Mouse (Mus musculus): ENCODE data around the gene Itpr1.

Itpr1 gene

DNA sequence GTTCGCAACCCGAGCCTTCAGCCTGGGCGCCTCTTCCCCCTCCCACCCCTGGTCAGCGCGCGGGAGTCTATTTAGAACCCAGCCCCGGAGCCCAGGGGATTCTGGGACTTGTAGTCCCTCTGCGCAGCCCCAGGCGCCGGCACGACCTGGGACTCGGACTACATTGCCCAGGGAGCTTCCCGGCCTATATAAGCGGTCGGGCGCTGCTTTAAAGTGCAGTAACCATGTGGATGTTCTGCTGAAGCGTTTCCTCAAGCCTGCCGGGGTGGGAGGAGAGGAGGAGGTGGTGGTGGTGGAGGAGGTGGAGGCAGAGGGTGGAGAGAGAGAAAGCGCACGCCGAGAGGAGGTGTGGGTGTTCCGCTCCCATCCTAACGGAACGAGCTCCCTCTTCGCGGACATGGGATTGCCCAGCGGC lies at the start of gene Itpr1:
TSS of gene Itpr1 (plus strand) at position 216 of the 415 bp plus-strand sequence.
- peak; percentile 98 for DNase-seq (ENCODE audit: low read depth in 2 of 2, low spot score in 2 of 2)

DNA sequence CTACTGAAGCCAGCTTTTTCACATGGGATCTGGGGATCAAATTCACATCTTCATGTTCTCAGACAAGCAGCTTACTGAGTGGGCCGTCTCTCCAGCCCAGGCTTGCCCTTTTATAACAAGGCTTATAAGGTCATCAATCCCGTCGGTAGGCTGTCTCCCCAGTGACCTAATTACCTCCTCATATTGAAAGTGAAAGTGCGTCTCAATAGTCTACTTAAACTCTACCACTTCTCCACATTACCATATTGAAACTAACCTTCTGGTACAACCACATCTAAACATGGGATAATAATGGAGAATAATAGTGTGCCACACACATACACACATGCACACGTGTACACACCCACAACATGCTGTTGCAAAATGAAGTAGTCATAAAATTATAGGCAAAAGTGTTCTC lies 48.0 kb upstream of the Itpr1 start:
- DNase-seq (ENCODE audit: low read depth in 2 of 2, low spot score in 2 of 2): no peak

DNA sequence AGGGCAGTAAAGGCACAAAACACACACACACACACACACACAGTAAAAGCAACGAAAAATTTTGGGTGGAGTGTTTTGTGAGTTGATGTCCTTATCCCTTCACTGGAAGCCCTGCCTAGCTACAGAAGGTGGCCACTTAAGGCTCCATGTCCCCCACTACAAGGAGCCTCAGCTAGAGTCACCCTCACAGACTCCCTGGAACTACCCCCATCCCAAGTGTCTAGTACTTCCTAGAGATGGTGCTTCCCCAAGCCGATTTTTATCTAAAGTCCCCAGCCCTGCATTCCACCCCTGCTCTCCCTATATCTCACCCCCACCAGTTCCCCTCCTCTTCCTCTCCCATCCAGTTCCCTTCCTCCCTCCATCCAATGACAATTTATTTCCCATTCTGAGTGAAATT lies 47.3 kb upstream of the Itpr1 start:
- DNase-seq (ENCODE audit: low read depth in 2 of 2, low spot score in 2 of 2): no peak

DNA sequence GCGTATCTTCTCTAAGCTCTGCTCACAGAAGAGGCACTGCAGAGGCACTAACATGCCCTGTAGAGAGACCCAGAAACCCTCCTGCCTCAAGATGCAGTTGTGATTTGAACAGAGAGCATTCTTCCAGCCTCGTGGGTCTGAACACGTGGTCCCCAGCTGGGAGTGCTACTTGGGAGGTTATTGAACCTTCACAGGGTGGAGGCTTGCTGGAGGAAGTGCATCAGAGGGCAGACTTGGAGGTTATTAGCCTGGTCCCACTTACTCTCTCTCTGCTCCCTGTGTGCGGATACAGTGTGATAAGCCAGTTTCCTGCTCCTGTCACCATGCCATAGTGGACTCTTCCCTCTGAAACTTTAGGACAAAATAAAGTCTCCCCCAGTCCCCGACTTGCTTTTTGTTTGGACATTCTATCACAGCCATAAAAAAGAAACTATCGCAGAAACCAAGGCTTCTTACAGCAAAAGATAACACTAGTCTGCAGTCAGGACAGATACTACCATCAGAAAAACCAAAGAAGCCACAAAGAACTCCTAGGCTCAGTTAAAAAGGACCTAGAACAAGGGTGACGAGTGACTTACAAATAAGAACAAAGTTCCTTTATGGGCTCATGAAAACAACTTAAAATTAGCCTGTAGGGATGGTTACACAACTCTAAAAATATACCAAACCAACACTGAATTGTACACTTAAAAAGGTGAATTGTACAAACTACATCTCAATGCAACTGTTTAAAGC lies 44.8 kb upstream of the Itpr1 start:
- peak in 1 of 2 experiments; percentile 19 for DNase-seq (ENCODE audit: low read depth in 2 of 2, low spot score in 2 of 2)

DNA sequence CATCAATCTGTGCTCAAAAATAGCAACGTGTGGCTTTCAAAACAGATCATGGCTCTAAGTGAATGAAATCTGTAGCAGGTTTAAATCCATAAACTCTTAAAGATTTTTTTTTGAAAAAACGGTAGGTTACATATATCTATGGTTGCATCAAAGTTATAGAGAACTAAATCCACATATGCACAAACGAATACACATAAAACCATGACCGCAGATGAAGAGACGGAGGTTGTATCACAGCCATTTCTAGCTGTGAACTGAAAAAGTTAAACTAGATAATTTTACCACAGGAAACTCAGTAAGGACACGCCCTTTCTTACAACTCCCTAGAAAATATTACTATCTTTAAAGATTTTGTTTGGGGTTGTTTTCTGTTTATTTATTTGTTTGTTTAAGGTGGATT lies 44.2 kb upstream of the Itpr1 start:
- DNase-seq (ENCODE audit: low read depth in 2 of 2, low spot score in 2 of 2): no peak

DNA sequence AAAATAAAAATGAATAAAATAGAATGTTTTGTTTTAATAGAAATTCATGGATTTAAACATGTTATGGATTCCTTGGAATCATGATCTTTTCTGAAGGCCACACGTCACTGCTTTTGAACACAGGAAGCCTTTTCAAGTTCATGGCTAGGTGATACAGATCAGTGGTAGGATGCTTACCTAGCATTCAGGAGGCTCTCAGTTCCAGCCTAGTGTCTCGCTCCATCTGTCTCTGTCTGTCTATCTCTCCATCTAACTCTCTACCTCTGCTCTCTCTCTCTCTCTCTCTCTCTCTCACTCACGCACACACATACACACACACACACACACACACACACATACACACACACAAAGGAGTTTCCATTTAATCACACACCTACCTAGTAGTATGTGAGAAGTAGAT lies 43.4 kb upstream of the Itpr1 start:
- DNase-seq (ENCODE audit: low read depth in 2 of 2, low spot score in 2 of 2): no peak

DNA sequence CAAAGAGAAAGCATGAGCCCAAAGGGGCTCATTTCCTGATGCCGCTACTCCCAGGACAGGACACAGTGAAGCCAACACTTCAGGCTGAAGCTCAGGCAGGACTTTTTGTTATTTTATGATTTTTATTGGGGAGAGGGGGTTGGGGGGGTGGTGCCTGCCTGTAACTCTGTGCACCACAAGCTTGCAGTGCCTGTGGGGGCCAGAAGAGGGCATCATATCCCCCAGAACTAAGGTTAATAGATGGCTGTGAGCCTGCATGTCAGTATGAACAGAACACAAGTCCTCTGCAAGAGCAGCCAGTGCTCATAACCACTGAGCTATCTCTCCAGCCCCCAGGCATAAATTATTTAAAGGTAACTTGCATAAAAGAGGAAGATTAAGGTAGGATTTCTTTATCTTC lies 40.7 kb upstream of the Itpr1 start:
- DNase-seq (ENCODE audit: low read depth in 2 of 2, low spot score in 2 of 2): no peak

DNA sequence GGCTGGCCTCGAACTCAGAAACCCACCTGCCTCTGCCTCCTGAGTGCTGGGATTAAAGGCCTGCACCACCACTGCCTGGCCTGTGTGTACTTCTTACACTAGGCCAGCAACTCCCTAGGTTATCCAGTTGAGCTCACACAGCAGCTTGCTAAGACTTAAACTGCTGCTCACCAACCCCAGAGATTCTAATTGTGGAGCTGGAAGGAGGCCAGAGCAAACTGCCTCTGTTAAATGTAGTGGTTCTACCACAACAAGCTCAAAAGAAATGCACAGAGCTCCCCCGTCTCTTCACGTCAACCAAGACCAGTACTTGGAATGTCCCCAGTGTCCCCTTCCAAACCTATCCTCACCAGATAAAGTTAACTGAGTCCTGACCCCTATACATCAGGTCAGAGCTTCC lies 38.7 kb upstream of the Itpr1 start:
- no peak for DNase-seq (ENCODE audit: low read depth in 2 of 2, low spot score in 2 of 2)

DNA sequence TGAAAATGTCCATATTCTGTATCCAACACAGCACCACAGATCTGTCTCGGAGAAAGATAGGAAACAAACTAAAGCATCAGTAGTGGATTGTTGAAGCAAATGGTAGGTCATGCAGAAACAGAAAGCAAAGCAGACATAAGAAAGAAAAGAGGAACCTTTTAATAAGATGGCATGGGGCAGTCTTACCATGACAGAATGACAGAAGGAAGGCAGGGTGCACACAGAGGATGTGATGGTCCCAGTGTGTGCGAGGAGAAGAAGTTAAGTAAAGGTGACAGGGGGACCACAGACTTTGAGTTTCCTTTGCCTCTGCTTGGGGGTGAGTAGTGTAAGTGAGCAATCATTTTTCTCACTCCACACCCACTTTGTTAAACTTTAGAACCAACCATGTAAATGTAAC lies 33.8 kb upstream of the Itpr1 start:
- DNase-seq (ENCODE audit: low read depth in 2 of 2, low spot score in 2 of 2): no peak

DNA sequence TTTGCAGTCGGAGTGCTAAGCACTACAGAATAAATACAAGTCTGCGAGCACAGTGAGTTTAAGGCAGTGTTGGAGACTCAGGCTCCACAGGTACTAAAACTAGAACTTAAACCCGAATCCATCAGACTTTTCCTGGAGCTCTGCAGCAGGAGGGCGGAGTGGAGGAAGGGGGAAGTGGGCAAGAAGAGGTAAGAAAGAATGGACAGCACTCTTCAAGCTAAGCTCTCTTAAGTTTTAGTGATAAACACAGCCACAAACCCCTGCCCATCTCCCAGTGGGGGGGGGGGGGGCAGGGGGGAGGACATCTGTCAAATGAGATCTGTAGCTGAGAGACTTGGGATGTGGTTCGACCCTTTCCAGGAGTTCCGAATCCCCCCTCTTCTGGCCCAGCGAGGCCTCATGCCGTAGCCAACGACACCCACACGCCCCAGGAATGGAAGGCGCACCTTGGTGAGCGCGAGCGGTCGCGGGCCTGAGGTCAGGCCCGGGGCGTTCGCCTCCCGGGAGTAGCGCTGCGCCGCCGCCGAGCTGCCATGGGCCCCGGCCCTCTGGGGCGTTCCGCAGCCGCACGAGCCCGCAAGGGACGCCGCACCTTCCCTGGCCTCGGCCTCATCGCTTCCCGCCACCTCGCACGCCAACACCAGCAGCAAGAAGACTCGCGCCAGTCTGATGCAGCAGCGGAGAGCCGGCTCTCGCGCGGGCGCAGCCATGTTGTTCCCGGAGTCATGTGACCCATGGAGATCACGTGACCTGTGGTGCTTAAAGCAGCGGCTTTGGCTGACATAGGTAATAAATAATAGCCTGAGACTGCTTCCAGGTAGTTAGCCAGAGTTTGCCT lies 27.8 kb upstream of the Itpr1 start, which contains the start of gene Sumf1:
TSS of gene Sumf1 (minus strand) at position 736 of the 838 bp plus-strand sequence.
- peak; percentile 73 to 88 for DNase-seq (ENCODE audit: low read depth in 2 of 2, low spot score in 2 of 2)

DNA sequence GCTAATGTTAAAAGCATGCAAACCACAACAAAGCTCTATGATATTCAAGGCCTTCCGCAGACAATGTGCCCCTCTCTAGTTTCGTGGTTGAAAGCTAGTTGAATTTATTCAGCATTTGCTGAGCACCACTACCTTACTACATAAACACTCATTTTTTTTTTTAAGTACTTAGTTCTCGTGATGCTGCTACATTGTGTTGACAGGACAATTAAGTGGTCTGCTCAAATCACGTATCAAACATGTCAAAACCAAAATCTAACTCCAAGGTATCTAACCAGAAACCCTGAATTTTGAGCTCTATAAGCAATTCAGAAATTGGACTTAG lies 27.2 kb upstream of the Itpr1 start:
- no peak for DNase-seq (ENCODE audit: low read depth in 2 of 2, low spot score in 2 of 2)

DNA sequence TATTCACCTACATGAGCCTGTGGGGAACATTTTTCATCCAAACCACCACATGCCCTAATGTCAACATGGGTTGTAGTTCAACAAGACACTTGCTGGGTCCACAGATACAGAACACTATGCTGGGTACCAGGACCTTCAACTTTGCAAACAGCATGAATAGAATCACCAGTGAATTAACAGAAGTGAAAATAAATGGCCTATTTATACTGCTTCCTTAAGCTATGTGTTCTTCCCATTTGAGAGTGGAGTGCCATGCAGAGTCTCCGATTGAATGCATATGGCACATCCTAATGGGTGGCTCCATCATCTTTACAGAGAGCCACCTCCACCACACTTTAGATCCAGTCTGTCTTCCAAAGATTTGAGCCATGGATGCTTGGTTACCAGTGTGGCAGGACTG lies 22.2 kb upstream of the Itpr1 start:
- DNase-seq (ENCODE audit: low read depth in 2 of 2, low spot score in 2 of 2): no peak

DNA sequence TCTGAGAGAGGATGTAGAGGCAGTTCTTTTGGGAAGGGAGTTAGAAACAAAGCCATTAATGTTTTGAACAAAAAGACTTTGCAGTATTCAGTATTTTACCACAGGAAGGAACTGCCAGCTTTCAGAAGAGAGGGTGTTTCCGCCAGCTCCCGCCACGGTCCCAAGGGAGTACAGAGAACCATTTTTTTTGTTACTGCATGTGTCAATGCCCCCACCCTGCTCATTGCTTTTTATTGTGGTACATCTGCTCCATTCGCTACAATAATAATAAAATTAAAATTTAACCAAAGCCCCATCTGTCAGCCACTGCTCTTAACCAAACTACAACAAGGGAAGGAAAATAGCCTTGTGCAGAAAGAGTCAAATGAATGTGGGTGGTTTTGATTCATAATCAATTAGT lies 20.3 kb upstream of the Itpr1 start:
- no peak for DNase-seq (ENCODE audit: low read depth in 2 of 2, low spot score in 2 of 2)

DNA sequence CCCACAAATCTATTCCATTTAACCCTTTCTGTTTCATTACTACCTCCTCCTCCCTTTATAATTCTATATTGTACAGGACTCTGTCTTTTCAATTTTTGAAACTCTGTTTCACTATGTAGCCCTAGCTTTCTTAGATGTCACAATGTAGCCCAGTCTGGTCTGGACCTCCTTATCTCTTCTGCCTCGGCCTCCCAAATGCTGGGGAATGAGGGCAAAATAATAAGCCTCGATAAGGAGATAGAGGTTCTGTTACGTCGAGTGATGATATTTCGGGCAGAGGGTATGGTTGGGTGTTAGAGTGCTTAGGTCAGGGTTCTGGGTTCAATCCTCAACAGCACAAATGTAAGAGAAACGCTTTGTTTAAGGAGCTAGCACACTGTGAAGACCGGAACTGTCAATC lies 16.2 kb upstream of the Itpr1 start:
- DNase-seq (ENCODE audit: low read depth in 2 of 2, low spot score in 2 of 2): no peak

DNA sequence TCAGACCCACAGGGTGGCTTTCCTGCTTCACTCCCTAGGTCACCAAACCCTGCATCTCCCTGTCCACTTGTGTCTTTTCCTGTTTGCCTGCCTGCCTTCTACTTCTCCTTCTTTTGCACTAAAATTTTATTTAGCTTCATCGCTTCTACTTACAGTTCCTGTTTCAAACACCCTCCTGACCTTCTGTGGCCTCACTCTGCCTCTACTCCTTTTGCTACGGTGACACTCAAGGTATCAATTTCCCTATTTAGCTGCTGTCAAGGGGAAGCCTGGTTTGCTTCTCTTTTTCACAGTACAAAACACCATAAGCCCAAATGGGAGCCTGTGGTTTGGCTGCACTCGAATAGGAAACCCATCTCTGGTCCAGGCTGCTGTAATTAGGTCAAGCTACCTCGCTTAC lies 15.8 kb upstream of the Itpr1 start:
- DNase-seq (ENCODE audit: low read depth in 2 of 2, low spot score in 2 of 2): no peak

DNA sequence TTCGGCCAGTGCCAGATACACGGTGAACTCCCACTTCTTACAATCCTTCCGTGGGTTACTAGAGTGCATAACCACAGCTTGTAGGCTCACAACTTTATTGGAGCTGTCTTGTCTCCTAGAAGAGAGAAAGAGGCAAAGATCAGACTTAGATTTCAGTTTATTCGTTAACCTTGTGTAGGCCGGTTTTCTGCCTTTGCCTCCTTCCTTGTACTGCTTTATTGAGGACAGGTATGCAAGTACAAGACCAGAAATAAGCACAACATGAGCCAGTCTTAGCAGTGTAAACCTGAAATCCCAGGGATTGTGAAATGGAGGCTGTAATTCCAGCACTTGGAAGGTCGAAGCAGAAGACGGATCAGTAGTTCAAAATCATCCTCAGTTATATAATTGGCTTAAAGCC lies 14.6 kb upstream of the Itpr1 start:
- DNase-seq (ENCODE audit: low read depth in 2 of 2, low spot score in 2 of 2): no peak

DNA sequence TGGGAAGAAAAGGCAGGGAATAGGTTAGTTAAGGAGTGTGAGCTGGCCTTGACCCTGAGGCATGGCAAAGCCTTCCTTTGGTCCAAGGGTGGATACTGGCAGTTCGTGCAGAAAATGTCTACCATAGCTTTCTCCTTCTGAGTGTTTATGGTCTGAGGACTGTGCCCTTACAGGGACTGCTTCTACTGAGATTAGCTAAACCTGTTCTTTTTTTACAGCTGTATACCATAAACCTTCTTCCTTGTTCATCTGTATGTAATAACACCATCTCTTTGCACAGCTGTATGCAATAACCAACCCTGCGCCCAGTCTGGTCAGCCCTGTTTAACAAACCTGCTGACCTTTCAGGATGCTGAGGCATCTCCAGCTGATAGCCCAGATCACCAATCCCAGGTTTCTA lies 8.6 kb upstream of the Itpr1 start:
- DNase-seq (ENCODE audit: low read depth in 2 of 2, low spot score in 2 of 2): no peak

DNA sequence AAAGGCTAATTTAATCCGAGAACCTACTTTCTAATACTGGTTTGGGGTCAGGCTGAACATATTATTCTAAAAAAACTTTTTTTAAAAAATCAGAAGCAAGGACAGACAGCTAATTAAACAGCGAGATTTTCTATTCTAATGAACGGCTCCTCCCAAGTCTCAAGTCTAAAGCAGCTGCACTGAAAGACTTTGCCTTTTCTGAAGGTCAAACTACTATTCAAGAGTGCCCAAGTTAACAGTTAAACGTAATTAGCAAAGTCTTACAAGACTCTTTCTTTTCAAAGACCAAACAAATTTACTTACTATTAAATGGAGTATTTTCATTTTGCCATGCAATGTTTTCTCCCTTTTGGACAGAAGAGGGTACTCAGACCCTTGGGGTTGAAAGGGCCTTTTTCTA lies 6.8 kb upstream of the Itpr1 start:
- DNase-seq (ENCODE audit: low read depth in 2 of 2, low spot score in 2 of 2): no peak

DNA sequence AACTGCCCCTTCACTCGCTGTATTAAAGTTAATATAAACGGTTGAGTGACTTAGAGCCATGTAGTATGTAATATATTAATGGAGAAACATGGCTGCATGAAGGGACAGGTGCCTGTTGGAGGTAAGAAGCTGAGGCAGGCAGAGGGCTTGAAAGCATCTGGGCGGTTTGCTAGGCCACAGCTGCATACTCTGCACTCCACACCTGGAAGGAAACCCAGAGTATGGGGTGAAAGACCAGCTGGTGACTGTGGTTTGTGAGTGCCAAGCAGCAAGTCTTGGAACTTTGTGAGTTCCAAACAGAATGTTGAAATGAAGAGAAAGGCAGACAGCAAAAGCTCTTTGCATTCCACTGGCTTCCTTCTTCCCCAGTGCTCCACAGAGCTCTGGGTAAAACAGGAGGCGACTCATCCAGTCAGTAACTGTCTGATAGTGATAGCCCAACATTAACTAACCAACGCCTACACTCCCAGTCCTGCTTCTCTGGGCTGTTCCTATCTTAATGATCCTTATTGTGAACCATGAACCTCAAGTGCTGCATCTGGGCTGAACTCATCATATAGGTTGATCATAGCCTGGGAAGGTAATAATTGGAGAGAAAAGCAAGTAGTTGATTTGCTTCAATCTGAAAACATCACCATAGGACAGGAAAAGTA lies 5.9 kb upstream of the Itpr1 start:
- DNase-seq (ENCODE audit: low read depth in 2 of 2, low spot score in 2 of 2): no peak

DNA sequence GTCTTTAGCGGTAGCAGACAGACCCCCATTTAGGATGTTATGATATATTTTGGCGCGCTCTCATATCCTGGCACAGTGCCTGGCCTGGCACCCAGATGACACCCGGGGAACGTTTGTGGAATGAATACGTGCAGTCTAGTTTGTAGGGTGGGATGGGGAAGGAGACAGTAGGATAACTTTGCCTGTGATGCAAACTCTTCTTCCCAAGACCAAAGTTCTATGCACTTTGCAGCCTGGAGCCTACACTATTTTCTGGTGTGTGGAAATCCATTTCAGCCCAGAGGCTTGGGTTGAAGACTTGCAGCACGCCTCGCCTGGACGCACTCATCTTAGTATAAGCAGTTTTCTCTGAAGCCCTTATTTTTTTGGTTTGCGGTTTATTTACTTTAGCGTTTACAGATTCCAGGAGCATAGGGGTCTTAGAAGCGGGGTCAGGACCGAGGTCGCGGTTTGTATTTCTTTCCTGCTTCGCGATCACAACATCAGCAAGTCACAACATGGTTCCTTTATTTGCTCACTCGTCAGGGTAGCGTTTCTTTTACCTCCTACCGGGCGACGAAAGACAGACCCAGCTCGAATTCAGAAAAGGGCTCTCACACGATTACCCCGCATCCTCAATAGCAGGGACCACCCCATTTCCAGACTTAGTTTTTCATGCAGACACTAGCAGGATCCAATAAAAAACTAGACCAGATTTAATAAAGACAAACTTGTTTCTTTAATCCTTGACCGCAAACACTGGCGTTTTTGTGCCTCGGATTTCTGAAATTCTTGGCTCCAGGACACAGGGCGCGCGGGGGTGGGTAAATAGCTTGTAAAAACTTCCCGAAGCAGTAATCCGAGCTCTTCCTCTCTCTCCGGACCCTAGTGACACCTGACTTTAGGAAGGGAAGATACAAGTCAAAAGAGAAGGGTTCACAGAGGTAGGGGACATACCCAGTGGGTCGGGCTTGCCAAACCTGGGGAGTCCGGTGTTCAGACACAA lies 708 bp upstream of the Itpr1 start:
- DNase-seq (ENCODE audit: low read depth in 2 of 2, low spot score in 2 of 2): peak; percentile 17 to 29

Data from CD8-positive naive resting alpha-beta T cell, adult 2 months (primary cell).